Mouse (Mus musculus): ENCODE data around the gene Rpl22l1.
"Not testable (repeated sequence)": the region's sequence is repeated elsewhere in the genome, so short reads cannot be mapped to it uniquely, and the experiment has no call there.

DNA sequence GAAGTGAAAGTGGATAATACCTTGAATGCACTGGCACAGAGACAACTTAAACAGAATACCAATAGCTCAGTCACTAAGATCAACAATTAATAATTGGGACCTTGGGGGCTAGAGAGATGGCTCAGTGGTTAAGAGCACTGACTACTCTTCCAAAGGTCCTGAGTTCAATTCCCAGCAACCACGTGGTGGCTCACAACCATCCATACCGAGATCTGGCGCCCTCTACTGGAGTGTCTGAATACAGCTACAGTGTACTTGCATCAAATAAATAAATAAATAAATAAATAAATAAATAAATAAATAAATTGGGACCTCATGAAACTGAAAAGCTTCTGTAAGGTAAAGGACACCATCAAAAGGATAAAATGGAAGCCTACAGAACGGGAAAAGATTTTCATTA lies 32.3 kb upstream of the Rpl22l1 start:
- TF ChIP-seq MYOG (IDR thresholded peaks at IDR 0.05; ENCODE audit: control insufficient read depth in 1 of 3, insufficient read depth in 1 of 3, insufficient read length in 2 of 3, low read depth in 2 of 3); POLR2AphosphoS2 (IDR thresholded peaks at IDR 0.05; ENCODE audit: insufficient read length, low read depth); TCF3 (IDR thresholded peaks at IDR 0.05; ENCODE audit: insufficient read length, low read depth): not testable (repeated sequence)

Measured in myocyte (in vitro differentiated cells).